Mouse (Mus musculus) midbrain, postnatal 0 days (tissue): ENCODE data around the gene Dgkd. TPM values are rescaled to one million over a fixed set of nuclear protein-coding genes. Genes with fewer than 3 reads are reported as not detected.
A peak's percentile ranks its signal among the peaks of the same experiment; 100 is the strongest.

ENCODE experiments used
- ATAC-seq: fragments of 200-750 bp; cut with Nextera tagmentation; 2 replicates; pipeline ENCODE4 v1.8.0; 2017; ENCODE audit warnings: moderate number of reproducible peaks, mild to moderate bottlenecking, moderate TSS enrichment, moderate library complexity; ENCODE audit not compliant: low FRiP score
- DNase-seq: peaks from one replicate; pipeline ENCODE4 v3.0.0-alpha.2; 2015; ENCODE audit warnings: low spot score
- H3K27ac ChIP-seq: fragments of 300-500 bp; sonication (generic); 2 replicates; pipeline ENCODE4 v1.5.1; 2014; ENCODE audit warnings: low read depth, mild to moderate bottlenecking, low read length, mixed read lengths
- H3K27me3 ChIP-seq: fragments of 300-500 bp; sonication (generic); 2 replicates; pipeline ENCODE4 v1.6.1; 2014; ENCODE audit warnings: low read length, control low read depth, mixed read lengths; ENCODE audit not compliant: insufficient read depth
- H3K36me3 ChIP-seq: fragments of 300-500 bp; sonication (generic); 2 replicates; pipeline ENCODE4 v1.6.1; 2014; ENCODE audit warnings: low read length, control low read depth, mixed read lengths; ENCODE audit not compliant: insufficient read depth
- H3K4me1 ChIP-seq: fragments of 300-500 bp; sonication (generic); 2 replicates; pipeline ENCODE4 v1.6.1; 2014; ENCODE audit warnings: mild to moderate bottlenecking, control low read depth, antibody characterized with exemption, low read length, mixed read lengths; ENCODE audit not compliant: insufficient read depth
- H3K4me2 ChIP-seq: fragments of 300-500 bp; sonication (generic); 2 replicates; pipeline ENCODE4 v1.6.1; 2014; ENCODE audit warnings: low read depth, mild to moderate bottlenecking, low read length, mixed read lengths; ENCODE audit not compliant: poor library complexity, severe bottlenecking
- H3K4me3 ChIP-seq: fragments of 300-500 bp; sonication (generic); 2 replicates; pipeline ENCODE4 v1.5.1; 2014; ENCODE audit warnings: low read depth, mild to moderate bottlenecking, low read length, moderate library complexity
- H3K9ac ChIP-seq: fragments of 300-500 bp; sonication (generic); replicated peaks from 2 replicates; pipeline ENCODE4 v1.6.1; 2014; ENCODE audit warnings: mild to moderate bottlenecking, low read length, moderate library complexity, mixed read lengths; ENCODE audit not compliant: poor library complexity, severe bottlenecking
- H3K9me3 ChIP-seq: fragments of 300-500 bp; sonication (generic); 2 replicates; pipeline ENCODE4 v1.6.1; 2016; ENCODE audit warnings: low read length, control low read depth
- CTCF ChIP-seq: IDR thresholded peaks from 2 replicates; pipeline ENCODE4 v1.5.1; 2016; ENCODE audit warnings: antibody characterized with exemption, mild to moderate bottlenecking
- WGBS: fragments of 180-500 bp; shearing (Covaris S2); extraction: QIAGEN DNeasy Blood & Tissue Kit; methylation state at CpG from one replicate; pipeline ENCODE4 v1.1.7; 2014; 5-methylcytosine and 5-hydroxymethylcytosine counted together
- polyA plus RNA-seq: library from polyadenylated mRNA; unstranded; fragments of >200 nt; fragmentation: Nextera tagmentation; extraction: Ambion mirVana; gene quantifications from 2 replicates; pipeline ENCODE4 v1.2.1, GENCODE M21; 2015
- total RNA-seq: library from RNA; depleted of rRNA; stranded (reverse); fragments of >200 nt; gene quantifications from 2 replicates; pipeline ENCODE4 v1.2.3, GENCODE M21; 2014

Gene Dgkd
- total and polyA plus RNA-seq, 2 experiments from 2014 or later, result 36.6 to 77.5 TPM

GRCm38 (mm10) chr1:87846801-87847474 lies 6.1 kb upstream of the Dgkd start:
- Histone ChIP-seq H3K36me3 (no peaks in the 10 kb centered on the region), H3K27me3 (no peaks in the 10 kb centered on the region), H3K4me2 (no peak overlapping the region), H3K27ac (no peak overlapping the region), H3K4me3 (no peak overlapping the region), H3K4me1 (no peaks in the 10 kb centered on the region), H3K9ac (no peak overlapping the region), H3K9me3 (no peaks in the 10 kb centered on the region)
- DNase-seq (peak; percentile 17), ATAC-seq (no peak)
- TF ChIP-seq CTCF, result no peak
- WGBS, result 65% methylated on average over 2 of the region's 2 CpGs

- 61% methylated on average over 4 of the region's 4 CpGs for WGBS
Observed at GRCm38 (mm10) chr1:87847475-87848168, 5.5 kb upstream of the Dgkd start.

GRCm38 (mm10) chr1:87848237-87848996 lies 4.7 kb upstream of the Dgkd start:
- no peak overlapping the region for H3K27ac ChIP-seq
- H3K27me3 ChIP-seq, result no peaks in the 10 kb centered on the region
- H3K4me3 ChIP-seq, result no peak overlapping the region
- DNase-seq (peak; percentile 26), ATAC-seq (no peak)
- 50% methylated on average over 11 of the region's 11 CpGs for WGBS
- TF ChIP-seq CTCF, result no peak
- H3K4me1 ChIP-seq, result no peaks in the 10 kb centered on the region
- no peaks in the 10 kb centered on the region for H3K36me3 ChIP-seq
- H3K9ac ChIP-seq, result no peak overlapping the region
- H3K4me2 ChIP-seq, result no peak overlapping the region
- no peaks in the 10 kb centered on the region for H3K9me3 ChIP-seq

More at GRCm38 (mm10) chr1:87847475-87848168, 5.5 kb upstream of the Dgkd start:
- TF ChIP-seq CTCF, result no peak
- DNase-seq, result no peak
- H3K36me3 ChIP-seq, result no peaks in the 10 kb centered on the region
- no peak overlapping the region for H3K4me3 ChIP-seq
- no peak overlapping the region for H3K4me2 ChIP-seq
- no peak for ATAC-seq
- H3K27me3 ChIP-seq, result no peaks in the 10 kb centered on the region
- H3K27ac ChIP-seq, result no peak overlapping the region
- no peak overlapping the region for H3K9ac ChIP-seq
- H3K4me1 ChIP-seq, result no peaks in the 10 kb centered on the region
- no peaks in the 10 kb centered on the region for H3K9me3 ChIP-seq

GRCm38 (mm10) chr1:87849278-87849677 lies 3.8 kb upstream of the Dgkd start:
- Histone ChIP-seq H3K36me3 (no peaks in the 10 kb centered on the region), H3K4me3 (no peak overlapping the region), H3K27ac (no peak overlapping the region), H3K4me1 (no peaks in the 10 kb centered on the region), H3K9ac (no peak overlapping the region), H3K27me3 (no peaks in the 10 kb centered on the region), H3K4me2 (no peak overlapping the region), H3K9me3 (no peaks in the 10 kb centered on the region)
- TF ChIP-seq CTCF, result no peak
- DNase-seq (no peak), ATAC-seq (no peak)
- WGBS, result 75% methylated on average over 5 of the region's 5 CpGs

- no peak overlapping the region for H3K9ac ChIP-seq
- H3K27ac ChIP-seq, result no peak overlapping the region
- no peaks in the 10 kb centered on the region for H3K36me3 ChIP-seq
- no peaks in the 10 kb centered on the region for H3K27me3 ChIP-seq
- no peaks in the 10 kb centered on the region for H3K9me3 ChIP-seq
- no peak overlapping the region for H3K4me3 ChIP-seq
- peaks cover 10% of the 10 kb centered on the region for H3K4me1 ChIP-seq
- ATAC-seq (no peak), DNase-seq (no peak)
- 85% methylated on average over 3 of the region's 3 CpGs for WGBS
- TF ChIP-seq CTCF, result no peak
- no peak overlapping the region for H3K4me2 ChIP-seq
Observed at GRCm38 (mm10) chr1:87851344-87851743, 1.7 kb upstream of the Dgkd start.
